Mouse (Mus musculus) left cerebral cortex, postnatal 4 days (tissue): Measurements from ENCODE around the gene Itpr1. TPM values are rescaled to one million over a fixed set of nuclear protein-coding genes. Genes with fewer than 3 reads are reported as not detected.
A peak's percentile ranks its signal among the peaks of the same experiment; 100 is the strongest.

ENCODE experiments used
- DNase-seq: peaks from one replicate; pipeline ENCODE4 v3.0.0-alpha.2; 2022
- intact Hi-C: fragments of 180-260 bp; cut with DNase I; formaldehyde crosslinking; loops from one replicate; pipeline ENCODE4 v1.15.1; 2025
- total RNA-seq, 2 experiments: library from RNA; stranded (reverse); gene quantifications; 2 replicates each; pipeline ENCODE4 v1.2.3; 2021

The Itpr1 gene
- total RNA-seq, 2 experiments from 2014 or later, result 66.3 to 72.4 TPM

DNA sequence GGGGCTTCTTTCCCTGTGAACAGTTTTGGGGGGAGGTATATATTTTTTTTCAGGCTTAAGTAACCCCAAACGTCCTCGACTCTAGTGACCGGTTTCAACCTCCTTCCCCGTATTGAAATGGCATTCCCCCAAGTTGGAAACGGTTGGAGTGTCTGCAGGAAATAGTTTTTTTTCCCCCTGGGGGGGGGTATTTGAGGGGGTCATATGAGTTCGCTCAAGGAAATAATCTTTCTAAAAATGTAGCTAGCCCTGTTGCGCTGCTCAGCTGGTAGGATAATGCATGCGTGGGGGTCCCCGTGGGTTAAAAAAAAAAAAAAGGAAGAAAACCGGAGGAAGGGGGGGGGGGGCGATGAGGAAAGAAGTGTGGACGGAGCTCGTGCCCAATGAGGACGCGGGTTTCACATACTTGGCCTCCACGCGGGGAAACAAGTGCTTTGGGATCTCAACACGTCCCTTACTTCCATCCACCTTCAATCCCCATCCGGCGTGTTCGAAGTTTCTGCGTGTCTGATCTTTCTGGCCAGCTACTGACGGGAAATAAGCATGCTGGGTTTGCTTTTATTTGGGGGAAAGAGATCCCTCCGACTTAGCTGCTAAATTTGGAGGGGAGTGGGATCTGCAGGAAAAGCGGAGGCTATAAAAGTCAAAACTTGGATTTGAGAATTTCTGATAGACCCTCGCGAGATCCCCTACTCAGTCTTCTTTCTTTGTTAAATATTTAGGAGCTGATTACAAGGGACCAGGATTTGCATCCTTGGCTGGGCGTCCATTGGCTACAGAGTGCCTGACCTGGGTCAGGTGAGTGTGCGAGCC is 791 bp downstream of the Itpr1 start:
- intact Hi-C loops, result loop anchor here (10.0 kb wide), 1 partner anchor 119 kb away; no protein-coding TSS in a partner anchor

DNA sequence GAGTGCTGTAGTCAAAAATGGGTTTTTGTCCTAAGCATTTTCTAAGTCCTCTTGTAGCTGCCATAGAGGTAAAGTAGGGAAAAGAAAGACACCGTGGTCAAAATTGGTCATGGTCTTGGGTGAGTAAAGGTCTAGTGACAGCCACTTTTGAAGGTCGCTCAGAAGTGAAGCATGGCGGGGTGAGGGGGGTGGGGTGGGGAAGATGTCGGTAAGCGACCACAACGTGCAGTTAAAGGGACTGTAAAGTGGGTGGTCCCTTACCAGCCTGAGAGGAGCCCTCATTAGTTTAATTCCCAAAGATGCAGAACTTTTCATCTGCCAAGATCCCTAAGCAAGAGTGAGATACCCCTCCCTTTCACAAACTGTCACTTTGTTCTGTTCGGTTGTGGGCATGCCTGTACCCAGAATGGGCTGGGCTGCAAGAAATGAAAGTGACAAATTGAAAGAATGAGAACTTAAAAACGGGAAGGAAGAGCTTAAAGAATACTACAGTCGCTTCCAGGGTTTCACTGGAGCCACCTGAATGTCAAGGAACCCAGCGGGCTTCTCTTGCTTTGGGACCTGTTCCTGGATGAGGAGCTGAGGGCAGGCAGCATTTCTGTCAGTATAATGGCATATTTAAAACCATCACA is 1.5 kb downstream of the Itpr1 start:
- DNase-seq, result no peak
- intact Hi-C loops, result loop anchor here (10.0 kb wide), 1 partner anchor 120 kb away; no protein-coding TSS in a partner anchor

More for the DNA sequence above, 791 bp downstream of the Itpr1 start:
- peak; percentile 21 for DNase-seq

DNA sequence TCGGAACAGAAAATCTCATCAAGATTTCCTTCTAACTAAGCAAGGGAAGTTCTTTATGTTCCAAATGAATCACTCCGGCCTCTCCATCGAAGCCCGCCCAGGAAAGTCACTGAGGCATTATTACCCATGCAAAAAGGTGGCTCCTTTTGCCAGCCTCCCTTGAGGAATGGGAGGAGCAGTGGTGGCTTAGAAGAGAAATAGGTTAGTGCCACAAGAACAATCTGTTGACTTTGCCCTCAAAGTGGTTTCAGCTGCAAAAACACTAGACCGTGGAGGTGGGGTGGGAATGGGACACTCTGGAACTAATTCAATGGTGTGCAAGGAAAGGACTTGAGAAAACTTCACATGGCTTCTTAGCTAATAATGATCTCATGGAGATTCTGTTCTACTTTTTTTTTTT is 3.2 kb downstream of the Itpr1 start:
- intact Hi-C loops, result loop anchor here (10.0 kb wide), 1 partner anchor 121 kb away; no protein-coding TSS in a partner anchor
- DNase-seq, result no peak

DNA sequence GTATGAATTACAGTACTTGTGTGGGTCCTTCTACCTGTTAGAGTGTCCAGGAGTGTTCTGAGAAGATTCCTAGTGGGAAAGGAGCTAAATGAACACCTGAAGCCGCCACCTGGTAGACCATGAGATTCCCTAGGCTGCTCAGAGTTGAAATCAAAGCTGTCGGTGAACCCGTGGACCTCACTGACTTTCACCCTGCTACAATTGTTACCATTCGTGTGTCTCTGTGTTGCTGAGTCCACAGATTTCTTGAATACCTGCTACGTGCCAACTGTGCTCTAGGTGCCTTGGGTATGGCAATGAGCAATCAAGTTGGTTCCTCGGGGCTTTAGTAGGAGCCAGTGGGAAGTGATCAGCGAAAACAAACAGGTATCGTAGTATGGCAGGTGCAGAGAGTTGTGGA is 3.9 kb downstream of the Itpr1 start:
- intact Hi-C loops, result loop anchor here (10.0 kb wide), 1 partner anchor 122 kb away; no protein-coding TSS in a partner anchor
- DNase-seq, result no peak

DNA sequence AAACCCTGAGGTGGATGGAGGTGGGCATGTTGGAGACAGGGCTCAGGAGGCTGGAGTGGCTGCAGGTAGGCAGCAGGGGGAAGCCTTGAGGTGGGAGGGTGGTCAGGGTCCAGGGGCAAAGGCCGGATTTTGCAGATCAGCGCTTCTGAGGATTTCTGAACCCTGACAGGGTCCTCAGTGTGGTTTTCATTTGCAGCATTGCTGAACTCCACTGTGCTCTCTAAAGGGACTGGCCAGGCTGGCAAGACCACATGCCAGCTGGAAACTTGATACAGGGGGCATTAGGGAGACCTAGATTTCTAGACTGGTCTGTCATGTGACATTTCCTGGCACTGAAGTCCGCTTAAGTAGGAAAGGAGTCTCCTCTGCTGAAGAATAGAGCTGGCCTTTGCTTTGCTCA is 5.1 kb downstream of the Itpr1 start:
- intact Hi-C loops, result loop anchor here (10.0 kb wide), 1 partner anchor 123 kb away; no protein-coding TSS in a partner anchor
- DNase-seq, result no peak

DNA sequence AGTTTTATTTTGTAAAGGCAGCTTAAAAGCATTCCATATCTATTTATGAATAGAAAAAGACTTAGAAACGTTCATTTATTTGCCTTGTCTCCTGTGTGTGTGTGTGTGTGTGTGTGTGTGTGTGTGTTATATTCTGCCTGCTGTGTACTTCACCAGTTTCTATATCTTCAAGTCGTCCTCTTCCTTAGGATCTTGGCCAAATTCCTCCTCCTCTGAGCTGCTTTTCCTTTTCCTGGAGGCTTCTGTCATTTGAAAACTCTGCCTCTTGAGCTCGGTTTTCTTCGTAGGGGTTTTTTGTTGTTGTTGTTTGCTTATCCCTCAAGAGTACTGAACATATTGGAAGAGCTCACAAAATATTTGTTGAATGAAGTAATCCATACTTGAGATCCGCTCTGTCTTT is 9.5 kb downstream of the Itpr1 start:
- intact Hi-C loops, result no loop called here
- no peak for DNase-seq

DNA sequence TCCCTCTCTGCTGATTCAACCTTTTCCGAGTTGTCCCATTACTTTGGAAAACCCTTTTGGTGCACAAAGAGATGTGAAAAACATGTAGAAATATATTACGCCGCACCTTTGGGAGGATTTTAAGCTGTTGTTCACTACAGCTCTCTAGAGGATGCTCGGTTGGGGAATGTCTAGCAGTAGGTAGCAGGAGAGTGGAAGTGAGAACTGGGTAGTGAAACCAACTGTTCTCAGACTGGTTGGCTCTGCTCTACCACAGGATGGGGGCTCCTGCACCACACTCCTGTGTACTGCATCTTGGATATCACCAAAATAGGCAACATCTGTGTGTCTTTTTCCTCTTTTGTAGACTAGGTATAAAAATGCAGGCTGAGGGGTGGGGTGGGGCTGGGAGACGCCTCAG is 10.0 kb downstream of the Itpr1 start:
- intact Hi-C loops, result no loop called here

DNA sequence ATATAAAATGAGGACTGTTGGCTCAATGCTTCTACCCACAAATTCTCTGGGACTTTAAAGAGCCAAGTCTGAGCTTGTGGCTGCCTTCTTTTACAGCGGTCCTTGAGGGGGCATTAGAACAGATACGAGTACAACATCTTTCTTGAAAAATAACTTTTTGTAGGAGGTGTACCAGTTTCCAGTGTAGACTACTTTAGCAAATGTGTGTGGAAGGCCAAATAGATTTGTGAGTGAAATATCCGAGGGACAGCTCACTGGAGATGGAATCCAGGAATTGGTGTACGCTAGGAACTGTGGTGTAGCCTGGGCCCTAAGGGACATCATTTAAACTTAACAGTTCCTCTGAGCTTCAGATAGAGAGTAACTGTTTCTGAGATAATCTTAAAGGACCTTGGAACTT is 11.5 kb downstream of the Itpr1 start:
- intact Hi-C loops, result no loop called here
- DNase-seq, result no peak

More for the DNA sequence above, 10.0 kb downstream of the Itpr1 start:
- no peak for DNase-seq

DNA sequence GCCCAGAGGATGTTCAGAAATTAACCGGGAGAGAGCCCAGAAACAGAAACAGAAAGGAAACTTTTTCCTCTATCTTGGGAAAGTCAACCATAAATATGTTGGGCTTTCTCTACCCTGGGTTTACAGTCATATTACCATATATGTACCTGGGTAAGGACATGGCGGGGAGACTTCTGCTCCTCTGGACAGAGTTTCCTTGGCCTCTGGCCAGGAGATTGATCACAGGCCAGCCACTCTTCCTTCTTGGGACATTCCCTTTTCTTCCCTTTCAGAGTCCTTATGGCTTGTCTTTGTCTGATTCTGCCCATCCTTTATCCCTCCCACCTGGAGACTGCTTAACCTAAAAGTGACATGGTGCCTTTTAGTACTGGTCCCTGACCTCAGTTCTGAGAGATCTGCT is 12.1 kb downstream of the Itpr1 start:
- DNase-seq, result no peak
- intact Hi-C loops, result no loop called here

DNA sequence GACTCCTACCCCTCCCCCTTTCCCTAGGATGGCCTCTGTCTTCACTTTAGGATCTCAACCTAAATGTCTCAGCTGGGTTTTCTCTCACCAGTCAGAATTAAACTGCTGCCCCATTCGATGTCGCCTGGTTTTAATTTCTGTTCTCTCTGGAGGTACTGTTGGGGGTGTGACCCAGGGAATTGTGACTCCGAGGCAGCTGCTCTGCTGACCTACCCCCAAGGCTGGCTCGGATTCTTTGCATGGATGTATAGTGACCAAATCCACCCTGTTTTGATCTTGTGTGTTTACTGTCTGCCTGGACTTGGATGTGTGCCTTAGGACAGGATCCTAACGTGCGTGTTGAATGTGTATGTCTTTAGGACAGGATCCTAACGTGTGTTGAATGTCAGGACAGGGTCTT is 13.3 kb downstream of the Itpr1 start:
- no peak for DNase-seq
- intact Hi-C loops, result no loop called here

DNA sequence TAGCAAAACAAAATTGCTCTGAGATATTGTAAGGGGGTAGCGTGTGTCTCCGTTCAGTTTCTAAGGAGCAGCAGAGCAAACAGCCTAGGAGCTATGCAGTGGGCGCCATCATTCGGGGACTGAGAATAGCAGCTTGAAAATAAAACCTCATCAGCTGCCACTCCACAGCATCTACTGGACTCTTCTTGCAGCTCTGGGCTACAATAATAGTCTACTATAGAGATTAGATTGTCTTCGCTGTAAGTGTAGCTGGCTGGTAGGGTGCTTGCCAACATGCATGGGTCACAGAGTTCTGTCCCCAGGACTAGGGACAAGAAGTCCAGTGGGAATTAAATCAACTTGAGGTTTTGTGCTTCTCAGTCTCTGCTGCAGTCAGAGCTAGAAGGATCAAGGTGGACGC is 14.6 kb downstream of the Itpr1 start:
- intact Hi-C loops, result no loop called here
- DNase-seq, result no peak

DNA sequence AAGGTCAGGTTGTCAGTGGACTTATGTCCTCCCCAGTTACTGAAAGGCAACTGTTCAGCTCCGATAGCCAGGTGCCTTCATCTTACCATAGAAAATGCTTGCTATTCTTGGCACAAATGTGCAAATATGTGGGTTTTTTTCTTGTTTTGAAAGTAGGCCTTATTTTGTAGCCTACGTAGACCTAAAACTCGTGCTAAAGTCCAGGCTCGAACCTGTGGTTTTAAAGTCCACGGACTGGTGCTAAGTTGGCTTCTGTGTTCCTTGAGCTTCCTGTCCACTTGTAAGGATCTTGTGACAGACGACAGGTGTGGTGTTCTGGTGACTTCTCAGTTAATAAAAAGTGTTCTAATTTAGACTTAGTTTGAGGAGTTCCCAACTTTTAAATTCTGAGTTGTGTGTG is 15.2 kb downstream of the Itpr1 start:
- intact Hi-C loops, result no loop called here
- no peak for DNase-seq

DNA sequence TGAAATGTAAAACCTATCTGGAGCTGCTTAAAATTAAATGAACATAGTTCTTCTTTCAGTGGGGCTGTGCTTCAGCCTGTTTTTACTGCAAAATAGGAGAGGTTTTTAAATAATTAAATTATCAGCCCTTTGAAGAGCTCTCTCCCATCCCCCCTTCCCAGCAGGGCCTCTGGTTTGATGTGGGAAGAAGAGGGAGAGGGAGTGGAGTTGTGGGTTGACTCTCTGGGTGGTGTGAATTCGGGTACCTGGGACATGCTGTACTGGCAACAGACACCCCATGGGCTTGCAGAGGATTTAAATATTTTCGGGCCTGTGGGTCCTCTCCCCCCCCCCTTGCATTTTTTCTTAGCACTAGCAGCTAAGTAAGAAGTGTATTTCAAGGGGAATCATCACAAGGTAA is 15.7 kb downstream of the Itpr1 start:
- intact Hi-C loops, result no loop called here
- DNase-seq, result no peak

DNA sequence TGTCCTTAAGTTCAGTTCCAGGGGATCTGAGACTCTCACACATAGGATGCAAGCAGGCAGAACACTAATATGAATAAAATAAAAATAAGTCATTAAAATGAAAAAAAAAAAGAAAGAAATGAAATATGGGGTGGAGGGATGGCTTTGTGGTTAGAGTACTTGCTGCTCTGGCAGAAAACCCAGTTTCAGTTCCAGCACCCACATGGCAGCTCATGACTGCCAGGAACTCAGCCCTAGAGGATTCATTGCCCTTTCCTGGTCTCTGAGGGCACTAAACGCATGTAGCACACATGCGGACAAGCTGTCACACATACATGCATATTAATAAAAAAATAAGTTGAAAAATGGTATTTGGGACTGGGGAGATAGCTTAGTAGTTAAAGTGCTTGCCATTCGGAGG is 17.7 kb downstream of the Itpr1 start:
- DNase-seq, result no peak
- intact Hi-C loops, result loop anchor here (10.0 kb wide), 1 partner anchor 94 kb away; no protein-coding TSS in a partner anchor

DNA sequence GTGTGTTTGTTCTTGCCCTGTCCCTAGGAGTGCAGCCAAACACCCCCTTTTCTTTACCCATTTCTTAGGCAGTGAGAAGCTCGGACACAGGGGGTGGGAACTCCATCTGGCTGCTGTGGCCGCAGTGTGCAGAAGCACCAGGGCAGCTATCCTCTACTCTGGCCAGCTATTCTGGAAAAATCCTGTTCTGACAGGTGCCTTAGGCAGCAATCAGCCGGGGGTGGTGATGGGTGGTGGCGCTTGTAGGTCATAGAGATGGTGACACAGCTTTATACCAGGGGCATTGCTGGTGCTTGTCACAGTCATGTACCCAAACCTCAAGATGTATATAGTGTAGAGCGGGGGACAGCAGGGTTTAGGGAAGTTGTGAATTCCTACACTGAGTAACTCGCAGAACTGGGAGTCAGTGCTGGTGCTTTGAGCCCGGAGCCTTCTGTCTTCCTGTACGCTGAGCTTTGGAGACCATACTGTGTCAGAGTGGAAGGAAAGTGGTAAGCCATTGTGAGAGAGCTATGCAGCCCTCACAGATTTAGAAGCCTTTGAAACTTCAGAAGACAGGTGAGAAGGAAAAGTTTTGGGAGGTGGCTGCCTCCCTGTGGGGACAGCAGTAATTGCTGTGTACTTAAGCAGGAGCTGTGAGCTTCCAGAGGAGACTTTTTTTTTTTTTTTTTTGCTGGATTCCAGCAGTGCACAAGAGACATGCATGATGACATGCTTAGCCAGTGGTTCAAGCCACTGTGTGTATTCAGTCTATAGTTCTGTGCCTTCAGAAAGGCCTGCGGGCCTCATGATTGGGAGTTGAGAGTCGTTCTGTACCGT is 19.2 kb downstream of the Itpr1 start:
- intact Hi-C loops, result loop anchor here (10.0 kb wide), 1 partner anchor 93 kb away; no protein-coding TSS in a partner anchor
- DNase-seq, result no peak

DNA sequence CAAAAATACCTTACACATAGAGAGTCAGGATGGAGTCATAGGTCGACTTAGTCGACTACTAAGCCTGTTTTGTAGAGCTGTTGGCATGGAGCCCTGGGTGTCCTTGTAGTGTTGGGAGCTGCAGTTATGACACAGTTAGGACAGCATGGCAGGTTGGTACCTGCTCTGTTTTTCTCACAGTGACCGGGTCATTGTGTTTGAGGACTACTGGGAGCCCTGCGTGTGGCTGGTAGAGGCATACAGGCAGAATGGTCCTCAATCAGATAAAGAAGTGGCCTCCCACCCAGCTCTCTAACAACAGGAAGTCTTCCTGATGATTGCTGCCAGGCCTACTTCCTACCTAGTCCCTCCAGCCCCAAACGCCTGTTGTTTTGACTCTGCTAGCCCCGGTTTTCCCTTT is 20.2 kb downstream of the Itpr1 start:
- intact Hi-C loops, result loop anchor here (10.0 kb wide), 1 partner anchor 92 kb away; no protein-coding TSS in a partner anchor
- no peak for DNase-seq

DNA sequence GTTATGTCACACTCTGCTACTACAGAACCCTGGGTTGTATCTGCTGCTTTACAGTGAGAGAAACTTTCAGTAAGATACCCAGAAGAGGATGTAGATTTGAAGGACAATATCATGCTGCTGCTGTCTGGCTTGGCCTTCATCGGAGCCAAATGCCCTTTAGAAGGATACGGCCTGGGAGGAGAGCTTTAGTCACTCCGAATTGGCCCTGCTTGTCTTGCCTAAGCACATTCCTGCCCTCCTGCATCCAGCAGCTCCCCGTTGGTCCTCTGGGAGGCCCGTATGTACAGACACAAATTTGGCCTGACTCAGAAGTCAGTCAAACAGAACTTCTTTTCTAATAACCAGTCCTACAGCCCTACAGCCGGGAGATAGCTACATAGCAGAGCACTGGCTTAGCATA is 21.6 kb downstream of the Itpr1 start:
- no peak for DNase-seq
- intact Hi-C loops, result loop anchor here (10.0 kb wide), 1 partner anchor 90 kb away; no protein-coding TSS in a partner anchor

DNA sequence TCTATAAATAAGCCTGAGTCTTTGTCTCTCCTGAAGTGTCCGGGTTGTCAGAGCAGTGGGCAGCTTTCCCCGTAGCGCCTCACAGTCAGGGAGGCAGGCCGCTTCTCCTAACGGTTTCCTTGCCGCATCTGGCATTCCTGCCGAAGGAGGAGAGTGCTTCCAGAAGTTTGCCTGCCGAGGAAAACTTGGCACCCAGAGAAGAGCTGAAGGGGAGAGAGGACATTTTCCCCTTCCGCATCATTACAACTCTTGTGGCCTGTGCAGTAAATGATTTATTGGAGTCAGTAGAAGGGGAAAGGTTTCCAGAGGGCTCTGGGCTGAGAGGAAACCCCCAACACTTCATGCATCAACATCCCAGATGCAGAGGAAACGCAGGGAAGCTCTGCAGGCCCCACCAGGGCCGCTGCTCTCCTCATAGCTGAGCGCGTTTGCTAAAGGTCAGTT is 22.8 kb downstream of the Itpr1 start:
- intact Hi-C loops, result loop anchor here (10.0 kb wide), 1 partner anchor 89 kb away; no protein-coding TSS in a partner anchor
- no peak for DNase-seq

DNA sequence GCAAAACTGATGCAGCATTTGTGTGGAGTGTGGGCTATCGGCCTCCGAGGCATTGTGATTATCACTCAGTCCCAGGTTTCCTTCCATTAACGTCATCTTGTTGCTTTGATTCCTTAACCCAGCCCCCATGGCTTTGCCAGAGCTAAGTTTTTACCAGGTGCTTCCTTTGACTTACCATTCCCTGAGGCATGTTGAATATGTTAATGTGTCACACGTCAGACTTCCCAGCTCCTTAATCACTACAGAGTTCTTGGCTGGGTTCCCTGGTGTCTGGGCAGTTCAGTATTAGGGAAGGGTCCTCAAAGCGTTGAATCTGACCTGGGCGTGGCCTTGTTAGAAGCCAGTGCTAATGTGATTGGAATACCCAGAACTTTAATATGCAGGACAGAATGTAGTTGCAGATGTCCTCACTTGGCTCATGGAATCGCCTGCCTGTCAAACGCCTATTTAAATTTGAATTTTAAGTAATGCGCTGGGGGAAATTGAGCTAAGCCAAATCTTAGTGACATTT is 23.6 kb downstream of the Itpr1 start:
- intact Hi-C loops, result loop anchor here (10.0 kb wide), 1 partner anchor 88 kb away; no protein-coding TSS in a partner anchor
- DNase-seq, result peak; percentile 34

DNA sequence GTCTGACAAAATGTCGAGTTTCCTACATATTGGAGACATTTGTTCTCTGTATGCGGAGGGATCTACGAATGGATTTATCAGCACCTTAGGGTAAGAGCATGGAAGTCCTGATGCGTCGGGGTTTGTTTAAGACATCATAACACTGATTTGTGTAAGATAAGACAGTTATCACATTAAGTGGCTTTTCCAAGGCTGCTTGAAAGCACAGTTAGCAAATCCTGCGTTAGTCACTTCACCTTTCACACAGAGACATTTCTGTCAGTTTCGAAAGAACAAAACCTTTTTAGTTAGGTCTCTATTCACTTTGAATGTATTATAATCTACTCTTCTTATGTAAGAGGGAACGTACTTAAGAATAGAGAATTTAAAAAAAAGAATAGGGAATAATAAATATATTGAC is 24.1 kb downstream of the Itpr1 start:
- no peak for DNase-seq
- intact Hi-C loops, result loop anchor here (10.0 kb wide), 1 partner anchor 88 kb away; no protein-coding TSS in a partner anchor
